Comparison of ENCODE assay signal across 11 mouse cellular contexts in the genomic region with DNA sequence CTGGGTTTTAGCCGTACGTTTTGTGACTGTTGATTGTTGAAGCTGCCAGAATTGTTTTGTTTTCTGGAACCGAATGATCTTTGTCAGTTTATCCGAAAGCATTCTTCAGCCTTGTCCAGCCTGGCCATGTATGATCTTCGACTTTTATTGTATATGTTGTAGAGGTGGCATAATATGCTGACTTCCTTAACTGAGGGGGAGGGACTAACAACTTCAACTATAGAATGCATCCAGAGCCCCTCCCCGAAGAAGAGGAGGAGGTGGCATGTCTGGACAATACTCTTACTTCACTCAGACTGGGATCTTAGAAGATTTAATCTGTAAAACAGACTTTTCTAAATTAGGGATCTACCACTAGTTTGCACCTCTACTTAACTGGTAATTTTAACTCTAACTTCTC.
A peak's percentile ranks its signal among the peaks of the same experiment; 100 is the strongest.
DNase-seq lines count a peak whose midpoint lies in the region; ATAC-seq and TF ChIP-seq lines count a peak whose summit lies in the region.
"Had no signal": no experiment of that assay in that cellular context is flagged by ENCODE, and none has a peak within 500 bp of the region (broad histone marks: within the 10 kb centered on the region; RNA-seq: fewer than 3 reads in every experiment).

No protein-coding gene starts in this region.

- no peak for TF ChIP-seq POLR2A in kidney, adult 2 months (IDR thresholded peaks at IDR 0.05; ENCODE audit: low read depth, low read length)
- no peak for TF ChIP-seq POLR2A in spleen, adult 2 months (IDR thresholded peaks at IDR 0.05; ENCODE audit: low read depth, low read length)

- peak overlapping the region; percentile 86; the same call in 1 of the 2 replicates for H3K27ac ChIP-seq in kidney, adult 2 months (ENCODE audit: insufficient read depth, low read depth, low read length)
- H3K27ac ChIP-seq in spleen, adult 2 months (ENCODE audit: insufficient read depth, low read length): no peak overlapping the region
- 0 out of 2 replicates have a peak overlapping the region, but pooled peaks have one; percentile 45 for H3K27ac ChIP-seq in limb, embryonic 12.5 days
- H3K27ac ChIP-seq in hindbrain, embryonic 11.5 days (ENCODE audit: low read depth, low read length): no peak overlapping the region
- H3K27ac ChIP-seq: hindbrain, embryonic 13.5 days; neural tube, embryonic 13.5 days had no signal

- H3K4me3 ChIP-seq in kidney, adult 2 months (ENCODE audit: insufficient read depth, low read depth, low read length): peak overlapping the region; percentile 28; the same call in 1 of the 2 replicates
- H3K4me3 ChIP-seq in spleen, adult 2 months (ENCODE audit: extremely low read depth, insufficient read depth, insufficient read length): 0 out of 2 replicates have a peak overlapping the region, but pooled peaks have one; percentile 3
- H3K4me3 ChIP-seq in limb, embryonic 12.5 days (replicated peaks): peak overlapping the region; percentile 16
- H3K4me3 ChIP-seq in hindbrain, embryonic 11.5 days (ENCODE audit: low read depth, low read length): no peak overlapping the region
- H3K4me3 ChIP-seq: hindbrain, embryonic 13.5 days; neural tube, embryonic 13.5 days had no signal

- no peak for ATAC-seq in limb, embryonic 12.5 days (ENCODE audit: insufficient number of reproducible peaks, insufficient read depth, low FRiP score, low TSS enrichment, low read depth)
- no peak for ATAC-seq in hindbrain, embryonic 11.5 days (ENCODE audit: low FRiP score)

- no peak overlapping the region for H3K9ac ChIP-seq in limb, embryonic 12.5 days (replicated peaks)
- H3K9ac ChIP-seq in hindbrain, embryonic 11.5 days (ENCODE audit: low read depth, low read length): no peak overlapping the region
- H3K9ac ChIP-seq: hindbrain, embryonic 13.5 days; neural tube, embryonic 13.5 days had no signal

- no peaks in the 10 kb centered on the region for H3K27me3 ChIP-seq in kidney, adult 2 months (replicated peaks; ENCODE audit: control insufficient read depth, insufficient read depth, low read length)
- H3K27me3 ChIP-seq in spleen, adult 2 months (ENCODE audit: control insufficient read depth, insufficient read depth, low read length): no peaks in the 10 kb centered on the region
- H3K27me3 ChIP-seq in limb, embryonic 12.5 days: no peaks in the 10 kb centered on the region
- no peaks in the 10 kb centered on the region for H3K27me3 ChIP-seq in hindbrain, embryonic 11.5 days (ENCODE audit: control insufficient read depth, insufficient read depth, low read length)
- H3K27me3 ChIP-seq: hindbrain, embryonic 13.5 days; neural tube, embryonic 13.5 days had no signal

- no peaks in the 10 kb centered on the region for H3K36me3 ChIP-seq in kidney, adult 2 months (ENCODE audit: control insufficient read depth, insufficient read depth, low read length)
- no peaks in the 10 kb centered on the region for H3K36me3 ChIP-seq in spleen, adult 2 months (ENCODE audit: control insufficient read depth, insufficient read depth, low read length)
- H3K36me3 ChIP-seq in limb, embryonic 12.5 days: no peaks in the 10 kb centered on the region
- no peaks in the 10 kb centered on the region for H3K36me3 ChIP-seq in hindbrain, embryonic 11.5 days (ENCODE audit: control insufficient read depth, insufficient read depth, low read length)
- H3K36me3 ChIP-seq: hindbrain, embryonic 13.5 days; neural tube, embryonic 13.5 days had no signal

- DNase-seq in kidney, adult 2 months: no peak
- DNase-seq in kidney, adult 18-20 months: no peak
- no peak for DNase-seq in spleen, adult 2 months (ENCODE audit: low read depth in 1 of 2, low spot score in 2 of 2)
- no peak for DNase-seq in spleen, postnatal 4 days (ENCODE audit: low spot score in 2 of 2)
- no peak for DNase-seq in hindbrain, embryonic 11.5 days (ENCODE audit: low spot score)
- no peak for DNase-seq in frontal cortex, postnatal 14 days (ENCODE audit: low spot score in 2 of 2)
- DNase-seq: lung, postnatal 36 days; midbrain, embryonic 14.5 days had no signal

- TF ChIP-seq CTCF in kidney, adult 2 months (conservative IDR thresholded peaks at IDR 0.05; ENCODE audit: insufficient read depth, insufficient read length, low read depth, low read length): no peak
- no peak for TF ChIP-seq CTCF in spleen, adult 2 months (IDR thresholded peaks at IDR 0.05; ENCODE audit: extremely low read depth, insufficient read depth, insufficient read length, insufficient replicate concordance)

- H3K4me1 ChIP-seq in kidney, adult 2 months (ENCODE audit: control insufficient read depth, insufficient read depth, low read length): peaks cover 7% of the 10 kb centered on the region
- H3K4me1 ChIP-seq in spleen, adult 2 months (ENCODE audit: control insufficient read depth, insufficient read depth, insufficient read length): no peaks in the 10 kb centered on the region
- peaks cover 38% of the 10 kb centered on the region for H3K4me1 ChIP-seq in limb, embryonic 12.5 days (replicated peaks)
- no peaks in the 10 kb centered on the region for H3K4me1 ChIP-seq in hindbrain, embryonic 11.5 days (replicated peaks; ENCODE audit: control insufficient read depth, insufficient read depth, low read length)
- H3K4me1 ChIP-seq: neural tube, embryonic 13.5 days had no signal

- 40% methylated on average over 6 of the region's 6 CpGs for WGBS in kidney, adult 2 months
- 67% methylated on average over 6 of the region's 6 CpGs for WGBS in spleen, adult 2 months
- WGBS in limb, embryonic 12.5 days: 77% methylated on average over 6 of the region's 6 CpGs
- WGBS in hindbrain, embryonic 11.5 days: 88% methylated on average over 6 of the region's 6 CpGs

- peak overlapping the region; percentile 40; the same call in 1 of the 2 replicates for H3K4me2 ChIP-seq in limb, embryonic 12.5 days
- H3K4me2 ChIP-seq in hindbrain, embryonic 11.5 days (replicated peaks; ENCODE audit: low read depth, low read length): no peak overlapping the region
- H3K4me2 ChIP-seq: hindbrain, embryonic 13.5 days; neural tube, embryonic 13.5 days had no signal

- H3K9me3 ChIP-seq in limb, embryonic 12.5 days: no peaks in the 10 kb centered on the region
- no peaks in the 10 kb centered on the region for H3K9me3 ChIP-seq in hindbrain, embryonic 11.5 days (ENCODE audit: control insufficient read depth, low read length)
- H3K9me3 ChIP-seq: hindbrain, embryonic 13.5 days; neural tube, embryonic 13.5 days had no signal

Comparison
In these comparisons a context has a peak if more than half of its experiments do, and no peak if none do; other contexts are left out.
1. H3K27ac ChIP-seq: peak in kidney, adult 2 months (single experiment) and limb, embryonic 12.5 days (single experiment); none in spleen, adult 2 months (single experiment) and hindbrain, embryonic 11.5 days (single experiment).